Mouse (Mus musculus) cortical plate, adult 2 months (tissue): ENCODE results near the gene 2210016L21Rik.

ENCODE experiments used
- CTCF ChIP-seq: fragments of 200-500 bp; IDR thresholded peaks from 2 replicates; pipeline ENCODE4 v1.5.1; 2011; ENCODE audit warnings: mild to moderate bottlenecking, control low read depth, low read length; ENCODE audit not compliant: insufficient read depth; ENCODE audit errors: extremely low read depth
- POLR2A ChIP-seq: fragments of 200-500 bp; IDR thresholded peaks from 2 replicates; pipeline ENCODE4 v1.6.1; 2011; ENCODE audit warnings: mild to moderate bottlenecking, low read length, control low read depth; ENCODE audit not compliant: insufficient read depth; ENCODE audit errors: extremely low read depth

DNA sequence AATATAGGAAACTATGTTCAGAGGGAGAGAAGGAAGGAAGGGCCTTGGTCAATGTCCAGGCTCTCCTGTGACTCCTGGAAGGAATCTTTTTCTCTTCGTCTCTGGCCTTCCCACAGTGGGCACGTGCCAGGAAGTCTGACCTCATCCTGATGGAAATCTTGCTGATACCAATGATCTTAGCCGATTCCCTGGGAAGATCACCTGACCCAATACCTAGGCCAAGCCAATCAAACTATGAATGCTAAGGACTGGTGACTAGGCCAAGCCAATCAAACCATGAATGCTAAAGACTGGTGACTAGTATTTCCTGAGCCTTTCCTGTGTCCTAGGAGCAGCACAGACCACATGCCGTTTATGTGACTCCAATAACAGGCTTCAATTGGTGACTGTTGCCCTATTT lies 28.3 kb upstream of the 2210016L21Rik start:
- TF ChIP-seq CTCF (no peak), POLR2A (no peak)
